Mouse (Mus musculus) cortical plate, adult 2 months (tissue): ENCODE measurements around the gene Dctn3. TPM values are rescaled to one million over a fixed set of nuclear protein-coding genes. Genes with fewer than 3 reads are reported as not detected.
A peak's percentile ranks its signal among the peaks of the same experiment; 100 is the strongest.

Experiments
- H3K27ac ChIP-seq: fragments of 200-500 bp; 2 replicates; pipeline ENCODE4 v1.5.1; 2012; ENCODE audit warnings: low read length, control low read depth, inconsistent platforms; ENCODE audit not compliant: insufficient read depth
- H3K4me1 ChIP-seq: fragments of 200-500 bp; 2 replicates; pipeline ENCODE4 v1.6.1; 2011; ENCODE audit warnings: low read length; ENCODE audit not compliant: control insufficient read depth, insufficient read depth
- H3K4me3 ChIP-seq: fragments of 200-500 bp; 2 replicates; pipeline ENCODE4 v1.5.1; 2011; ENCODE audit warnings: mild to moderate bottlenecking, low read length, control low read depth; ENCODE audit not compliant: insufficient read depth
- CTCF ChIP-seq: fragments of 200-500 bp; IDR thresholded peaks from 2 replicates; pipeline ENCODE4 v1.5.1; 2011; ENCODE audit warnings: mild to moderate bottlenecking, control low read depth, low read length; ENCODE audit not compliant: insufficient read depth; ENCODE audit errors: extremely low read depth
- POLR2A ChIP-seq: fragments of 200-500 bp; IDR thresholded peaks from 2 replicates; pipeline ENCODE4 v1.6.1; 2011; ENCODE audit warnings: mild to moderate bottlenecking, low read length, control low read depth; ENCODE audit not compliant: insufficient read depth; ENCODE audit errors: extremely low read depth
- polyA plus RNA-seq: library from polyadenylated mRNA; depleted of rRNA; stranded (reverse); fragments of >200 nt; gene quantifications from 2 replicates; pipeline ENCODE4 v1.2.3, GENCODE M21; 2012

Gene Dctn3
- polyA plus RNA-seq, 1 experiment, result 205 TPM

GRCm38 (mm10) chr4:41739260-41739659 lies 16.3 kb upstream of the Dctn3 start:
- Histone ChIP-seq H3K4me3 (peak overlapping the region; percentile 76; the same call in 1 of the 2 replicates), H3K27ac (no peak overlapping the region), H3K4me1 (peaks cover 1% of the 10 kb centered on the region; the same call in 1 of the 2 replicates)
- TF ChIP-seq POLR2A, result no peak
- TF ChIP-seq CTCF, result no peak

- no peak for TF ChIP-seq POLR2A
- TF ChIP-seq CTCF, result no peak
- no peak overlapping the region for H3K27ac ChIP-seq
- peaks cover 1% of the 10 kb centered on the region; the same call in 1 of the 2 replicates for H3K4me1 ChIP-seq
- H3K4me3 ChIP-seq, result no peak overlapping the region
Measured at GRCm38 (mm10) chr4:41738256-41738603, 15.3 kb upstream of the Dctn3 start.

- TF ChIP-seq CTCF, result peak; percentile 91
- TF ChIP-seq POLR2A, result no peak; the same call in 1 of the 2 replicates
- no peak overlapping the region for H3K4me3 ChIP-seq
- H3K27ac ChIP-seq, result no peak overlapping the region
- H3K4me1 ChIP-seq, result peaks cover 1% of the 10 kb centered on the region; the same call in 1 of the 2 replicates
Measured at GRCm38 (mm10) chr4:41737602-41738255, 14.8 kb upstream of the Dctn3 start.

GRCm38 (mm10) chr4:41731052-41731765 lies 8.2 kb upstream of the Dctn3 start, which contains the start of gene Arid3c:
Gene Arid3c (minus strand): TSS chr4:41731142.
- no peak within 1 kb of the TSS for H3K27ac ChIP-seq
- no peaks in the 10 kb centered on the region for H3K4me1 ChIP-seq
- TF ChIP-seq CTCF (no peak), POLR2A (no peak)
- H3K4me3 ChIP-seq, result no peak within 1 kb of the TSS

- H3K4me3 ChIP-seq, result no peak overlapping the region
- TF ChIP-seq CTCF (no peak), POLR2A (no peak)
- peaks cover 2% of the 10 kb centered on the region; the same call in 1 of the 2 replicates for H3K4me1 ChIP-seq
- H3K27ac ChIP-seq, result no peak overlapping the region
Measured at GRCm38 (mm10) chr4:41726826-41727621, 4.1 kb upstream of the Dctn3 start.

GRCm38 (mm10) chr4:41716834-41717233 lies 6.1 kb downstream of the Dctn3 start:
- peaks cover 6% of the 10 kb centered on the region; the same call in 1 of the 2 replicates for H3K4me1 ChIP-seq
- H3K27ac ChIP-seq, result no peak overlapping the region
- no peak overlapping the region for H3K4me3 ChIP-seq
- TF ChIP-seq POLR2A (no peak), CTCF (no peak)

- TF ChIP-seq CTCF (peak; percentile 51), POLR2A (no peak)
- no peak overlapping the region for H3K27ac ChIP-seq
- peaks cover 4% of the 10 kb centered on the region; the same call in 1 of the 2 replicates for H3K4me1 ChIP-seq
- H3K4me3 ChIP-seq, result no peak overlapping the region
Measured at GRCm38 (mm10) chr4:41715596-41715995, 7.4 kb downstream of the Dctn3 start.

- Histone ChIP-seq H3K27ac (no peak overlapping the region), H3K4me3 (no peak overlapping the region), H3K4me1 (peaks cover 4% of the 10 kb centered on the region; the same call in 1 of the 2 replicates)
- TF ChIP-seq POLR2A, result no peak
- no peak for TF ChIP-seq CTCF
Measured at GRCm38 (mm10) chr4:41715082-41715481, 7.9 kb downstream of the Dctn3 start.

GRCm38 (mm10) chr4:41714276-41714675 lies 8.7 kb downstream of the Dctn3 start:
- Histone ChIP-seq H3K4me1 (peaks cover 4% of the 10 kb centered on the region; the same call in 1 of the 2 replicates), H3K27ac (no peak overlapping the region), H3K4me3 (peak overlapping the region; percentile 85; the same call in 1 of the 2 replicates)
- TF ChIP-seq POLR2A, result peak; percentile 22; the same call in 1 of the 2 replicates
- peak; percentile 83 for TF ChIP-seq CTCF
